Mouse (Mus musculus): ENCODE data around the gene Shisal1. TPM values are rescaled to one million over a fixed set of nuclear protein-coding genes. Genes with fewer than 3 reads are reported as not detected.

The Shisal1 gene
- total RNA-seq, 2 experiments from 2014 or later = 0.75 to 2.4 TPM

DNA sequence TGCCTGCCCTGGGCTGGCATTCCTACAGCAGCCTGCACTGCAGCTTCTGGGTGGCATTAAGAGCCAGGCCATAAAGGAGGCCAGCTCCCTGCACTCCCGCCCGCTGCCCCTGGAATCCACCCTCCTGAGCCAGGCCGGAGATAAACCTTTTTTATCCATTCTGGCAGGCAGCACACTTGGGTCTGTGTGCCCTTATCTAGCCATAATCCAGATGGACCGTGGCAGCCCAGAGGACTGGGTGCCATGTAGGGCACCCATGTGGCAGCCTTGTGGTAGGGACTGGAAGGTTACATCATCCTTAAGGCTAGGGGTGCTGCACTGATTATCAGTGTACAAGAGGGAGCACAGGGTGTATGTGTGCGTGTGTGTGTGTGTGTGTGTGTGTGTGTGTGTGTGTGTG, 16.4 kb downstream of the Shisal1 start:
- DNase-seq (ENCODE audit: low spot score) = peak; percentile 23
- intact Hi-C loops (cut with DNase I) = loop anchor here (5.0 to 10.0 kb wide), 2 partner anchors 158 to 306 kb away; partner anchors contain the start of gene Pnpla5

DNA sequence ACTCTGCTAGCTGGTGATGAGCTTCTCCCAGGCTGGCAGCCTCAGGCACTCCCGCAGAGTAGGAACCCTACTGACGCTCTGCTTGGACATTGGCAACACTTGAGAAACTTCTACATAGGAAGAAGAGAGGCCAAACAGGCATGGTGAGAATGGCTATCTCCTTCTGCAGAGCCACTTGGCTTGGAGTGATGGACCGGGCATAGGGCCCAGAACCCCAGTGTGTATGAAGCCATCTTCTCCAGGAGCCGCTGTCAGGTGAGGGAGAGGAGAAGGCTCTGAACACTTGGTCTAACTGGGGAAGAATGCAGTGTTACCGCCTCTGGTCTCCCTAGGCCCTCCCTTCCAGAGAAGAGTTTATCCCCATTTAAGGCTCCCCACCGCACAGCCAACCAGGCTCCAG, 19.3 kb downstream of the Shisal1 start:
- DNase-seq (ENCODE audit: low spot score) = no peak
- intact Hi-C loops (cut with DNase I) = no loop called here

DNA sequence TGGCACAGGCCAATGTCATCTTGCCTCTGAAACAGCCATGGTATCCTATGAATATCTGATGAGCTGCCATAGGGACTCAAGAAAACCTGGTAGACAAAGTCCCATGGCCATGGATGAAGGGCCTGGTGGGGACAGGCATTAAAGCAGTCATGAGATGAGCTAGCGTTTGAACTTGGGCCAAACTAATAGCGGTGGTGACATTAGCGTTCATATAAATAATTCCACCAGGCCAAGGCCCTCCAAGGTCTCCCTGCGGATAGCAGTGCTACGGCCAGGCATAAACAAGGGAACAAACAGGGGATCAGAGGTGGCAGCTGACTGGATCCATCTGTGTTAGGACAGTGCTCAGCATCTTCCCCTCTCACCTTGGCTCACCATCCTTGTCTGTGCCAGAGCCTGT, 21.2 kb downstream of the Shisal1 start:
- intact Hi-C loops (cut with DNase I) = no loop called here
- no peak for DNase-seq (ENCODE audit: low spot score)

DNA sequence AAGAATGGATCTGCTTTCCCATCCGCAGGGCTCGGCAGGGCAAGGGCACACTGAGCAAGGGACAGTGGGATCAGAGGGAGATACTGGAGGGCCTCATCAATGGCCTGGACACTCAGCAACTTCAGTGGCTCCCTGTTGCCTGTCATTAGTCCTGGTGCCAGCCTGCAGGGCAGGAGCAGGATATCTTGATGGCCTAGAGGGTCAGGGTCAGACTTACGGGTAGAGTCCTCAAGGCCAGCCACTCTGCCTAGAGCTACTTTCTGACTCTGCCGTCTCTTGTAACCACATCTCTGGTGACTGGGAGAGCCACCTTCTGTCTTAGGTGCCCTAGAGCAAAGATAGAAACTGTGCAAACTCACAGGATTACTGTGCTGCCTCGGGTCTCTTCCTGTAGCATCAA, 23.1 kb downstream of the Shisal1 start:
- DNase-seq (ENCODE audit: low spot score) = no peak
- intact Hi-C loops (cut with DNase I) = no loop called here

DNA sequence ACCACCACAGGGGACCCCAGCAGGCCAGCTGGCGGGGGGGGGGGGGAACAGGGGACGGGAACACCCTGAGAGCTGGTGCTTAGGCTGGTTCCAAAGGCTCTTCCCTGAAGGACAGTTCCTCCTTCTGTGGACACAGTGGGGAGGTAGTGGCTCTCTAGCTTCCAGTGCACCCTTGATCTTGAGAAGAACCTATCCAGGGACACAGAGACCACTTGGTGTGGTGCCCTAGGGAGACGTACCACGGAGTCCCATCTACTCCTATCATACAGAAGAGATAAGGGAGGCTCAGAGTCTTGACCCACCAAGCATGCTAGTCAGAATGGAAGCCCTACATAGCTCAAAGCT, 28.7 kb downstream of the Shisal1 start:
- DNase-seq (ENCODE audit: low spot score) = no peak
- intact Hi-C loops (cut with DNase I) = no loop called here

DNA sequence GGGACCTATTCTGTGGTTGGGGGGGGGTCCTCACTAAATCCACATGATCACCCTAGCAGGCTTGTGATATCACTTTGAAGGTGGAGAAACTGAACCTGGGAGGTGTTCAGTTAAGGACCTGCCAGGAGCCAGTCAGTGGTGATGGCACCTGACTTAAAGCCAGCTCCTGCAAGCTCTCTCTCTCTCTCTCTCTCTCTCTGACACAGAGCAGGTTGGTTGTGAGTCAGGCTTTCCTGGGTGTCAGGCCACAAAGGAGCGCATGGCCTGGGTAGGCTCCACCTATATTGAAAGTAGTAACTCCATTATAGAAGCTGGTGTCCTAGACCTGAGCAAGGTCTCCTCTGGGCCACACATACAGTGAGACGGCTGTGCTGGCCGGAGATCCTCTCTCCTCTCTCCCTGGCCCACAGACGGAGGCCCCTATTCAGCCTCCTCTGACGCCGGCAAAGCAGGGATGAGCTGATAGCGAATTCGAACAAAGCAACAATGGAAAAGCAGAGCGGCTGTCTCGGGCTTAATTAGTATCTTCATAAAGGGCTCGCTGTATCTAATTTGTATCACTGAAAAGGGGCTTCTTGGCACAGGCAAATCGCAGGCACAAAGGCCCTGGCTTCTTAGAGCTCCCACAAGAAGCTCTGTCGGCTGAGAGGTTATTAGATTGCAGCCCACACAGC, 29.2 kb downstream of the Shisal1 start:
- no peak for DNase-seq (ENCODE audit: low spot score)
- intact Hi-C loops (cut with DNase I) = no loop called here

DNA sequence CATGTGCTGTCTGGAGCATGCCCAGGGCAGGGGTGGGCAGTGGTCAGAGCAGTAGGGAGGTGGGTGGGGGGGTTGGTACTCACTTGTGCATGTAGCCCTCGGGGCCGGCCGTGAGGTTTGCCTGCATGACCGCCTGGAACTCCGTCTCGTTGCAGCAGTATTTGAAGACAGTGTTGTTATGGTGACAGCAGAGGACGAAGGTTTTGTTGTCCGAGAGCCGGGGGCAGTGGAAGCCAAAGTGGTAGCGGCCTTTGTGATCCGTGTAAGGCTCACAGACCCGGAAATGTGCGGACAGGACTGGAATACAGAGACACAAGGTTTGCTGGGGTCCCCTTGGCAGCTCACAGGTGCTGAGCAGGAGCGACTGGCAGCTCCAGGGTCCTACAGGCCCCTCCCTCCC, 29.9 kb downstream of the Shisal1 start:
- DNase-seq (ENCODE audit: low spot score) = no peak
- intact Hi-C loops (cut with DNase I) = no loop called here

DNA sequence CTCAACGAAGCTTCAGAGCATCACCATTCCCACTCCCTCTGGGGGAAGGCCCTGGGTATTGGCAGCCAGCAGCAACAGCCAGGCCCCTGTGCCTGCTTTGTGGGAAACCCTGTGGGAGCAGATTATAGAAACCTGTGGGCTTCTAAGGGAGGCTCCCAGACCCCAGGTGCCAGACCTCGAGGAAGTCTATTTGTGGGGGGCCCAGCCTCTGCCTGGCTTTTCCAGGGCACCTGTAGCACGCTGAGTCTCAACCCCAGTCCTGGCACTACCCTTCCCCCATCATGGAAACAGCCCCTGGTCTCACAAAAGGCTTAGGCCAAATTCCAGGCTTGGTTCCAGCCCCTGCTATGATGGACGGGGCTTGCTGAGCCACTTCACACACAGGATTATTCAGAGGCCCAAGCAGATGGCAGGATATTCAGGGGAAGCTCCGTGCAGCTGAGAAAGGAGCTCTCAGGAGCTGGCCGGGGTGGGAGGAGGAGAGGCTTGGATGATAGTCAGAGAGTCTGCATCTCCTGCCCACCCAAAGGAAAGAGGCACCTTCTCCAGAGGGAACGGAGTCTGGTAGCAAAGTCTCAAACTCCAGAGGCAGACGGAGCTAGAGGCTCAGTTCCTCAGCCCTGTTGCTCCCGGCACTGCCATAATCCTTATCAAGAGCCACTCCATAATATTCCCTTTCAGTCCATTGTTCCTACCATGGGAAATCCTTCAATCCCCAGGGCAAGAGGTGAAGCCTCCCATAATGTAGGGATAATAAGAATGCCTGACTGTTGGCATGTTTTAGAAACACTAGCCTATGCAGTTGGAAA, 32.7 kb downstream of the Shisal1 start:
- intact Hi-C loops (cut with DNase I) = no loop called here
- DNase-seq (ENCODE audit: low spot score) = no peak

DNA sequence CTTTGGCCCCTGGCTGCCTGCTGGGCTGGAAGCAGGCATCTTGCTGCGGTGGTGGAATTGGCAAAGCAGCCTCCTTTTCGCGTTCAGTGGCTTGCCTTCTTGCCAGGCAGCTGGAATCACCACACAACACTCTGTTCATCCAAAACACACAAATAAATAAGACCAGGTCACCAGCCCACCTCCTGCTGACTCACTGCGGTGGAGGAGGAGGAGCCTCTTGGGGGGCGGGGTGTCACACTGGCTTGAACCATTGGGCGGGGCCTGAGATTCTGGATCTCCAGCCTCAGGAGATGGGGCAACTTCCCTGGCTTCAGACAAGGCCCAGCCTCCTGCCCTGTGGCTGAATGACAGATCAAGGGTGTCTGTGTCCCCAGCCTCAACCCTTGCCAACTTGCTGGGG, 34.5 kb downstream of the Shisal1 start:
- peak; percentile 52 for DNase-seq (ENCODE audit: low spot score)
- intact Hi-C loops (cut with DNase I) = no loop called here

DNA sequence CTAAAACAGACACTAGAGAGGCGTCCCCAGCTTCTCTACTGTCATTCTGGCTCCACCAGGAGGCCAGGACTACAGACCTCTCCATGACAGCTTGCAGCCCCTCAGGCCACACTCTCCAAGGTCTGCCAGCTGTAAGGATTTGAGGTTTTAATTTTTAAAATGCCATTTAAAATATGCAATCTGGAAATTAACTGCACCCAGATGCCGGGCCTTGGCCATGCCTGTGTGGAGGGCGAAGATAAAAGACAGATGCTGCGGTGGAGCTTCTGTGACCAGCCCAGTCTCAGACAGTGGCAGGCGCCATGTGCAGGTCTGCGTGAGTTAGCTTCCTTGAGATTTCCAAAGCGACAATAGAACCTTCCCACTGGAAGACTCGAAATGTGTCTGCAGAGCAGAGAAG, 36.8 kb downstream of the Shisal1 start:
- intact Hi-C loops (cut with DNase I) = no loop called here
- no peak for DNase-seq (ENCODE audit: low spot score)

DNA sequence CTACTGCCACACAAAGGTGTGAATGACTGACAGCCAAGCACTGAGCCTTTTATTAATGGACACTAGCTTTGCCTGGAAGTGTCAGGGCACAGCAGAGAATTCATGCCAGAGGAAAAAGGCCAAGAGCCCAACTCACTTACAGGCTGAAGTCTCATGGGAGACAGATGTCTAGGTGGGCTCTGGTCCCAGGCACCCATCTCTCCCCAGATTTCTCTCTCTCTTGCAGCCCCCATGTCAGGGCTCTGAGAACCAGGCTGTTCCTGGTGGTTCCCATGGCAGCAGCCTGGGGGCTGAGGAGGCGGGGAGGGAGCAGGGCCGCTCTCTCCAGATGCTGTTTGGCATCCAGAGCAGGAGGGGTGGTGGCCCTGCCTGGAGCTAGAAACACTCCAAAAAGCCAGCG, 38.3 kb downstream of the Shisal1 start:
- intact Hi-C loops (cut with DNase I) = no loop called here

DNA sequence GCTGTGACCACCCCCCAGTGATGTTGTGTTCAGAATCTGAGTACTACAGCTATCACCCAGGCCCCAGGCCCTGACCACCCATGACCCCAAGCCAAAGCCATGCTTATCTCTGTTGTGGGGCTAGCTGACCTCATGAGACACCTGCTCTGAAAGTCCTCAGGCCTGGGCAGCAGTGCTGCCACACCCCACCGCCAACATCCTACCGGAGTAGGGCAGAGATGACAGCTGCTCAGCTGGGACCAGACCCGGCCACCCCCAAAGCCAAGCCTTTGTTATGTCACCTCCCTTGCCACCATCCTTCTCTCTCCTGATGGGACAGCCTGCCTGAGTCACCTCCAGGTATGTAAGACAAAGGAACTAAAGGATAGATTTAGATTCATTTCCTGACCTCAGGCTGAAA, 41.1 kb downstream of the Shisal1 start:
- DNase-seq (ENCODE audit: low spot score) = no peak
- intact Hi-C loops (cut with DNase I) = no loop called here

More for the DNA sequence above, 38.3 kb downstream of the Shisal1 start:
- no peak for DNase-seq (ENCODE audit: low spot score)

DNA sequence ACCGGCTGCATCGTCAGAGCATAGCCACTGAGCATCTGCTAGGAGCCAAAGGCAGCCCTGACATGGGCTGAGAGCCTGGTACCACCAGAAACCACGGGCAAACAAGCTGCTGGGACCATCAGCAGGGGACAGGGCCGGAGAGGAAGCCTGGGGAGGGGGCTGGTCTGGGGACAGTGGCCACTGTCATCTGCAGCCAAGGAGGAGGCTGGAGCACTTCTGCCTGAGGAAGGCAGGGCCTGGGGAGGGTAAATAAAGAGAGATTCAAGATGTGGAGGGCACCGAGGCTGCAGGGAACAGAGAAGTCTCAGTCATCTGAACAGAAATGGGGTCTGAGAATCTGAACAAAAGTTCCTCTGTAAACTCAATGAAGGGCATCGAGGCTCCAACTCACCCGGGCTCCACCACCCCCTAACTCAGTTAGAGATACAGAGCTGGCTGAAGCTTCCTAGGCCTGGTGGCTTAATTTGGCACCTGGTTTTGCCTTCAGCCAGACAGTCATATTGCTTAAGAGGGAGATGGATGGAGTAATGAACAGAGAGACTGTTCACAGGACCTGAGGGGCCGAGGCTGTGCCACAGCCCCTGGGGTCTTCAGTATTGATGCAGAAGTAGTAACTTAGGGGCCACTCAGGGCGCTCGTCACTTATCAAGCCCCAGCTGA, 43.3 kb downstream of the Shisal1 start:
- intact Hi-C loops (cut with DNase I) = no loop called here
- DNase-seq (ENCODE audit: low spot score) = no peak

DNA sequence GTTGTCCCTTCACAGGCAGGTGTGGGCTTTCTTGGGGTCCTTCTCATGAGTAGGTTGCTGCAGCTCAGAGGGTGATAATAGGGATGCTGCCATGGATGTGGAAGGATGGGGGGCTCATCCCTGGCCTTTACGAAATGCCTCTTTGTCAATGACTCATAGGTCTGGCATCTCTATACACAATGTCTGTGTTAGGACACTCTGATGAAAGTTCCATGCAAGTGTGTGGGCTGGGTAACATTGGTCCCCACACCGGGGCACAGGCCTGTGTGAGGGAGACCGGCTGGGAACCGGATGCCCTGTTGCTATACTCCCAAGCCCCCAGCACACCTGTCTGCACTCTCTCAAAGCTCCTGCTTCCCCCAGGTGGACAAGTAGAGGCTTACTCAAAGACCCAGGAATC, 48.3 kb downstream of the Shisal1 start:
- intact Hi-C loops (cut with DNase I) = no loop called here
- DNase-seq (ENCODE audit: low spot score) = no peak

DNA sequence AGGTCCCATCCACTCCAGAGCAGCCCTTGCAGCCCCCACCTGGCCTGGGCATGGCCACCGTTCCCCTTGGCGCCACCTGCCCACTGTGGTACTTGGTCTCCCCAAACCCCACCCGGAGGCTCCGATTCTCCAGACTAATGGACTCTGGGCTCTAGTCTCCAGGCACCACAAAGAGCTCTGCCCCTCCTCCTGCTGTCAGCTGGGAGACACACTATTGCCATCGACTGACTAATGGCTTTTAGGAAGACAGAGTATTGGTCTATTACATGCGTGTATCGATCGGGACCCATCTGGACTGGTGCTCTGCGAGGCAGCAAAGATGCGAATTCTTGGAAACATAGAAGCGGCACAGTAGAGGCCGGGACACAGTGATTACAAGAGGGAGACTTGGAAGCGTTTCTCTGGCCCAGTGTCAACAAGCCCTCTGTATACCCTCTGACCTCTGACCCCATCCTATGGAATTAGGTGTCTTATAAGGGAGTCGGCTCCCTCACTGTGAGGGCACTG, 49.2 kb downstream of the Shisal1 start:
- DNase-seq (ENCODE audit: low spot score) = no peak
- intact Hi-C loops (cut with DNase I) = no loop called here

DNA sequence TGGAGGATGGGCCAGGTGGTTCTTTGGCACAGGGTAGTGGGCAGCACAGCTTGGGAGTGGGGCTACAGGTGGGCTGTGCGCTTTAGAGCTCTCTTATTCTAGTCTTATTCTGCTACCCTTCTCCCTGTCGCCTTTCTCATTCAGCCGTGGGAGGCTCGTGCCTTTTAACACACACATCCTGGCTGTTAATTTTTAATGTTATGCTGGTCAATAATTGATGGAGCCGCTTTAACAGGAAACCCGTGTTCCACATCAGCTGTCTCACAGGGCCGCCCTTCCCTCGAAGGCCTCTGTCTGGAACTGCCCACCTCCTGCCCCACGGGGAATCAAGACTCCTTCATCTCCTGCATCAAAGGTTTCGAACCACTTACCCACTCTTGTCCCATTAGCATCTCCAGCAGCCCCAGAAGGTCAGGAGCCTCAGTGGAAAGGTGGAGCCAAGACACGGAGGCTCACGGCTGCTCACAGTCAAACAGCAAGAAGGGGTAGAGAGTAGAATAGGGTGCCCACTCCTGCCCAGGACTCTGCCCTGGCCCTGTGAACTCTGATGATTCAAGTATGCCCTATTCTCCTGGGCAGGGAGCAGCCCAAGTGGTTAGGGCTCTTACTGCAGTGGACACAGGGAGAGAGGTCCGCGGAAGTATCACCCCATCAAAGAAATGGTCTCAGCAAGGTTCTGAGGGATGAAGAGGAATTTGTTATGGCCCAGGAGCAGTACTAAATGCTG, 51.4 kb downstream of the Shisal1 start:
- intact Hi-C loops (cut with DNase I) = no loop called here
- no peak for DNase-seq (ENCODE audit: low spot score)

DNA sequence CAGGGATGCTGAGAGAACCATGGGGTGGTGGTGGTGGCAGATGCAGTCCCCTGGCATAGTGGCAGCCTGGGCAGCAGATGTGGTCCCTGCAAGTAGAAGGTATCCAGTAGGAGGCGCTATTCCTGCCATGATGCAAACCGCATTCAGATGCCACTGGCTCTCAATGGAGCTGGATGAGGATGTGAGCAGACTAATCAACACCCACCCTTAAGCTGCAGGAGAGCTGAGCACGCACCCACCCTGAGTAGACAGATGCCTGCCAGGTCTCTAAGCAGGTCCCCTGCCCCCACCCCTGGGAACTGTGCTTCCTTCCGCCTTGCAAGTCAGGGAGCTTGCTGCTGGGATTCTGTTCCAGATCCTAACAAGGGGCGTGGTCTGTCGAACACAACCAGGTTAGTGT, 53.6 kb downstream of the Shisal1 start:
- intact Hi-C loops (cut with DNase I) = no loop called here
- DNase-seq (ENCODE audit: low spot score) = no peak

DNA sequence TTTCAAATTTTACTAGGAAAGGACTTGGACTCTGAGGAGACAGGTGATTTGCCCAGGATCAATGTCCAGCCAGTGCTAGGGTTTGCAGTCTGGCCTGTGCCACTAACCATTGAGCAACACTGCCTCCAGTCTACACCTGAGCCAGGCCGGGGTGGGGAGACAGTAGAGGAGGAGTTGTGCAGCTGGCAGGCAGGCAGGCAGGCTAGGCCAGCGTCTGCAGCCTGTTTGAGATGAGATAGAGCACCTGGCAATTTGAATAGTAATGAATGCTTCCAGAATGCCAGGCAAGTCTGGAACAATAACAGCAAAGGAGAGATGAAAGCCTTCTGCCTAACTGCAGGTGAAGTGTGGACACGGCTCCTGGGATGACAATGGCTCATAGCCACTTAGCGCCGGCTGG, 54.1 kb downstream of the Shisal1 start:
- intact Hi-C loops (cut with DNase I) = no loop called here
- no peak for DNase-seq (ENCODE audit: low spot score)

DNA sequence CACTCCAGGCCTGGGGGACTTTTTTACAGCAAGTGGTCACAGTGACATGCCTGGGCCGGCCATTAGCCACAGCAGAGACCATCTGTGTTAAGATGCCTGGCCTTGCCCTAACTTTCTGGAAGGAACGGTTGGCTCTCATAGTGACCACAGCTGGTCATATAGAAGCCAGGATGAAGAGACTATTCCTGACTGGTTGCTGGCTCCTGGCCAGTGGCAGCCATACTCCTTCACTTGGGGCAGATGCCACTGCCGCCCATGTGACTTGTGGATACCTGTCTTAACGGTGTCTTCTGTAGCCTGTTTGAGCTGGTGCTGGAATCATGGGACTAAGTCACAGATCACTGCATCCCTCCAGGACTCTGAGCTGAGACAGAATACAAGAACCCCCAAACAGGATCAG, 54.8 kb downstream of the Shisal1 start:
- no peak for DNase-seq (ENCODE audit: low spot score)
- intact Hi-C loops (cut with DNase I) = no loop called here

DNA sequence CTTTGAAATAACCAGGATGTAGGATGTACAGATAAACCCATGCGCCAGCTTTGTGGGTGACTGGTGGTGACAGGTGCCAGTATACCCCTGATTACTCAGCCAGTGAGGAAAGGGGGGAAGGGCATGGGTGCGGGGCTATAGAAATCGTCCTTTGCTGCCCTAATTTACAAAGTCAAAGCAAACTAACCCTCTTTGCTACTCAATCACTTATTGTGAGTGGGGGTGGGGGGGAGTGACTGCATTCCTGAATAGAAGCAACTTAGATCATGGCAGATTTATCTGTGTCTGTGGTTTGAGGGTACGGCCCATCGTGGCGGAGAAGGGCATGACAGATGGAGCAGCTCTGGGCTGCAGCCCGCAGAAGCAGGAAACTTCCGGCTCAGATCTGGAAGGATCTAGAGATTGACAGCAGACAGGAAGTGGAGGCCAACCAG, 58.2 kb downstream of the Shisal1 start:
- intact Hi-C loops (cut with DNase I) = no loop called here
- DNase-seq (ENCODE audit: low spot score) = no peak
